8 mouse cellular contexts compared by ENCODE assay signal in genomic region chr6:89452976-89453674, GRCm38 (mm10).
DNase-seq lines count a peak whose midpoint lies in the region; ATAC-seq and TF ChIP-seq lines count a peak whose summit lies in the region.

No protein-coding gene starts in this region.

- peak; percentile 38 for ATAC-seq in cerebellum, adult (ENCODE audit: insufficient number of reproducible peaks, low FRiP score, low TSS enrichment)
- no peak for ATAC-seq in kidney, postnatal 0 days (replicated peaks; ENCODE audit: low FRiP score, low read depth)
- ATAC-seq in kidney, embryonic 15.5 days (replicated peaks; ENCODE audit: low FRiP score): no peak
- 0 out of 2 replicates have a peak, but pooled peaks have one; percentile 20 for ATAC-seq in forebrain, embryonic 14.5 days
- peak; percentile 60 for ATAC-seq in limb, embryonic 13.5 days (ENCODE audit: low FRiP score, low read depth)
- ATAC-seq in megakaryocyte progenitor cell, adult 5-6 weeks (replicated peaks; ENCODE audit: poor library complexity): no peak

- H3K27ac ChIP-seq in kidney, postnatal 0 days: no peak overlapping the region; the same call in 1 of the 2 replicates
- H3K27ac ChIP-seq in kidney, embryonic 15.5 days: no peak overlapping the region
- H3K27ac ChIP-seq in forebrain, embryonic 14.5 days (ENCODE audit: low read depth, low read length): no peak overlapping the region
- H3K27ac ChIP-seq in limb, embryonic 13.5 days: 0 out of 2 replicates have a peak overlapping the region, but pooled peaks have one; percentile 48

- no peaks in the 10 kb centered on the region for H3K27me3 ChIP-seq in kidney, postnatal 0 days (ENCODE audit: insufficient read depth, low read length)
- no peaks in the 10 kb centered on the region for H3K27me3 ChIP-seq in kidney, embryonic 15.5 days
- no peaks in the 10 kb centered on the region for H3K27me3 ChIP-seq in forebrain, embryonic 14.5 days (replicated peaks; ENCODE audit: control insufficient read depth, insufficient read depth, low read length)
- no peaks in the 10 kb centered on the region for H3K27me3 ChIP-seq in limb, embryonic 13.5 days

- no peak overlapping the region for H3K9ac ChIP-seq in kidney, postnatal 0 days (ENCODE audit: low read depth, low read length)
- no peak overlapping the region for H3K9ac ChIP-seq in kidney, embryonic 15.5 days
- H3K9ac ChIP-seq in forebrain, embryonic 14.5 days (ENCODE audit: low read length): no peak overlapping the region
- no peak overlapping the region for H3K9ac ChIP-seq in limb, embryonic 13.5 days

- no peak for DNase-seq in cerebellum, postnatal 14 days
- peak; percentile 39 for DNase-seq in kidney, postnatal 0 days (ENCODE audit: low spot score)
- DNase-seq in forebrain, embryonic 14.5 days (ENCODE audit: low spot score): peak; percentile 75
- DNase-seq in thymus, postnatal 0 days (ENCODE audit: low spot score): no peak

- no peaks in the 10 kb centered on the region for H3K4me1 ChIP-seq in kidney, postnatal 0 days (replicated peaks; ENCODE audit: insufficient read depth, low read length)
- H3K4me1 ChIP-seq in kidney, embryonic 15.5 days: peaks cover 9% of the 10 kb centered on the region; the same call in 1 of the 2 replicates
- peaks cover 8% of the 10 kb centered on the region; the same call in 1 of the 2 replicates for H3K4me1 ChIP-seq in forebrain, embryonic 14.5 days (ENCODE audit: control insufficient read depth, insufficient read depth, low read length)
- peaks cover 37% of the 10 kb centered on the region for H3K4me1 ChIP-seq in limb, embryonic 13.5 days

- no peak overlapping the region for H3K4me2 ChIP-seq in kidney, postnatal 0 days (ENCODE audit: low read length)
- no peak overlapping the region for H3K4me2 ChIP-seq in kidney, embryonic 15.5 days
- no peak overlapping the region for H3K4me2 ChIP-seq in forebrain, embryonic 14.5 days (ENCODE audit: low read length)
- H3K4me2 ChIP-seq in limb, embryonic 13.5 days (replicated peaks): no peak overlapping the region

- WGBS in kidney, postnatal 0 days: 40% methylated on average over 7 of the region's 7 CpGs
- WGBS in kidney, embryonic 15.5 days: 43% methylated on average over 7 of the region's 7 CpGs
- 32% methylated on average over 7 of the region's 7 CpGs for WGBS in forebrain, embryonic 14.5 days
- 37% methylated on average over 7 of the region's 7 CpGs for WGBS in limb, embryonic 13.5 days

- H3K36me3 ChIP-seq in kidney, postnatal 0 days (ENCODE audit: insufficient read depth, low read length): no peaks in the 10 kb centered on the region
- no peaks in the 10 kb centered on the region for H3K36me3 ChIP-seq in kidney, embryonic 15.5 days
- H3K36me3 ChIP-seq in forebrain, embryonic 14.5 days (ENCODE audit: control insufficient read depth, insufficient read depth, low read length): no peaks in the 10 kb centered on the region
- H3K36me3 ChIP-seq in limb, embryonic 13.5 days: no peaks in the 10 kb centered on the region

- no peak overlapping the region for H3K4me3 ChIP-seq in kidney, postnatal 0 days (replicated peaks; ENCODE audit: low read depth, low read length)
- no peak overlapping the region for H3K4me3 ChIP-seq in kidney, embryonic 15.5 days (replicated peaks)
- no peak overlapping the region for H3K4me3 ChIP-seq in forebrain, embryonic 14.5 days (ENCODE audit: low read depth, low read length)
- H3K4me3 ChIP-seq in limb, embryonic 13.5 days: no peak overlapping the region

- no peak for TF ChIP-seq CTCF in kidney, postnatal 0 days (IDR thresholded peaks at IDR 0.05; ENCODE audit: low read depth)

- no peaks in the 10 kb centered on the region for H3K9me3 ChIP-seq in kidney, postnatal 0 days (replicated peaks; ENCODE audit: low read length)
- no peaks in the 10 kb centered on the region for H3K9me3 ChIP-seq in kidney, embryonic 15.5 days (replicated peaks)
- H3K9me3 ChIP-seq in forebrain, embryonic 14.5 days (replicated peaks; ENCODE audit: control insufficient read depth, low read length): no peaks in the 10 kb centered on the region
- no peaks in the 10 kb centered on the region for H3K9me3 ChIP-seq in limb, embryonic 13.5 days

Comparison
In these comparisons a context has a peak if more than half of its experiments do, and no peak if none do; other contexts are left out.
1. ATAC-seq: peak in cerebellum, adult (single experiment), forebrain, embryonic 14.5 days (single experiment) and limb, embryonic 13.5 days (single experiment); none in kidney, postnatal 0 days (single experiment), kidney, embryonic 15.5 days (single experiment) and megakaryocyte progenitor cell, adult 5-6 weeks (single experiment).
2. DNase-seq: peak in kidney, postnatal 0 days (single experiment) and forebrain, embryonic 14.5 days (single experiment); none in cerebellum, postnatal 14 days (0 of 2) and thymus, postnatal 0 days (single experiment).